Mouse (Mus musculus) myocyte (in vitro differentiated cells): ENCODE results near the gene Actc1. TPM values are rescaled to one million over a fixed set of nuclear protein-coding genes. Genes with fewer than 3 reads are reported as not detected.

Source experiments
- H3K27me3 ChIP-seq: one replicate; pipeline ENCODE4 v1.6.1; 2011; ENCODE audit not compliant: control insufficient read depth, insufficient read depth, insufficient read length
- H3K36me3 ChIP-seq: one replicate; pipeline ENCODE4 v1.6.1; 2011; ENCODE audit not compliant: control insufficient read depth, insufficient read depth
- H3K4me2 ChIP-seq: one replicate; pipeline ENCODE4 v1.6.1; 2011; ENCODE audit warnings: low read depth, control low read depth
- H3K4me3 ChIP-seq: one replicate; pipeline ENCODE4 v1.5.1; 2011; ENCODE audit warnings: mild to moderate bottlenecking, control low read depth, moderate library complexity
- H3K79me2 ChIP-seq: one replicate; pipeline ENCODE4 v1.6.1; 2011; ENCODE audit not compliant: control insufficient read depth, insufficient read depth
- H3ac ChIP-seq: one replicate; pipeline ENCODE4 v1.6.1; 2011; ENCODE audit not compliant: control insufficient read depth, insufficient read length
- CEBPB ChIP-seq: IDR thresholded peaks from 2 replicates; pipeline ENCODE4 v1.6.1; 2011; ENCODE audit warnings: mild to moderate bottlenecking, moderate library complexity; ENCODE audit not compliant: poor library complexity, insufficient read depth, severe bottlenecking
- E2F4 ChIP-seq: IDR thresholded peaks from one replicate; pipeline ENCODE4 v1.6.1; 2011; ENCODE audit warnings: mild to moderate bottlenecking, control low read depth, moderate library complexity; ENCODE audit not compliant: insufficient read depth
- MAX ChIP-seq: IDR thresholded peaks from one replicate; pipeline ENCODE4 v1.6.1; 2011; ENCODE audit warnings: low read depth, mild to moderate bottlenecking, control low read depth
- MYOD1 ChIP-seq, 3 experiments: IDR thresholded peaks; one replicate each; pipeline ENCODE4 v1.6.1; 2011; ENCODE audit warnings: control low read depth in 2 of 3, low read depth in 2 of 3, mild to moderate bottlenecking in 2 of 3, moderate library complexity in 1 of 3; ENCODE audit not compliant: insufficient read length in 2 of 3, control insufficient read depth in 1 of 3
- MYOG ChIP-seq, 3 experiments: IDR thresholded peaks; one replicate each; pipeline ENCODE4 v1.6.1; 2011; ENCODE audit warnings: control low read depth in 2 of 3, low read depth in 2 of 3, mild to moderate bottlenecking in 2 of 3; ENCODE audit not compliant: insufficient read length in 2 of 3, control insufficient read depth in 1 of 3, insufficient read depth in 1 of 3
- POLR2A ChIP-seq: IDR thresholded peaks from one replicate; pipeline ENCODE4 v1.6.1; 2011; ENCODE audit warnings: low read depth, mild to moderate bottlenecking, control low read depth, moderate library complexity; ENCODE audit not compliant: insufficient read length
- POLR2AphosphoS2 ChIP-seq: IDR thresholded peaks from one replicate; pipeline ENCODE4 v1.6.1; 2011; ENCODE audit warnings: low read depth, control low read depth; ENCODE audit not compliant: insufficient read length
- REST ChIP-seq: IDR thresholded peaks from one replicate; pipeline ENCODE4 v1.6.1; 2011; ENCODE audit warnings: mild to moderate bottlenecking, control low read depth, moderate library complexity; ENCODE audit not compliant: insufficient read depth, insufficient read length
- SRF ChIP-seq: IDR thresholded peaks from one replicate; pipeline ENCODE4 v1.6.1; 2011; ENCODE audit warnings: low read depth; ENCODE audit not compliant: control insufficient read depth, insufficient read length
- TCF12 ChIP-seq: IDR thresholded peaks from one replicate; pipeline ENCODE4 v1.6.1; 2011; ENCODE audit warnings: mild to moderate bottlenecking, control low read depth; ENCODE audit not compliant: poor library complexity, insufficient read depth, severe bottlenecking
- TCF3 ChIP-seq: IDR thresholded peaks from one replicate; pipeline ENCODE4 v1.6.1; 2011; ENCODE audit warnings: low read depth, control low read depth; ENCODE audit not compliant: insufficient read length
- USF1 ChIP-seq: IDR thresholded peaks from one replicate; pipeline ENCODE4 v1.6.1; 2011; ENCODE audit warnings: low read depth, mild to moderate bottlenecking, control low read depth, moderate library complexity
- polyA plus RNA-seq: library from polyadenylated mRNA; unstranded; fragments of >200 nt; fragmentation: generic; extraction: Trizol; gene quantifications from one replicate; pipeline ENCODE4 v1.2.1, GENCODE M21; 2012; ENCODE audit warnings: missing spikeins

The Actc1 gene
- polyA plus RNA-seq, 1 experiment: 2,846 TPM

GRCm38 (mm10) chr2:114019474-114020209, 33.7 kb downstream of the Actc1 start:
- Histone ChIP-seq H3K4me2 (no peak overlapping the region), H3ac (no peak overlapping the region), H3K27me3 (peaks cover 29% of the 10 kb centered on the region), H3K36me3 (no peaks in the 10 kb centered on the region), H3K4me3 (no peak overlapping the region), H3K79me2 (no peaks in the 10 kb centered on the region)
- no peak for TF ChIP-seq E2F4
- TF ChIP-seq MAX: no peak
- TF ChIP-seq CEBPB: no peak
- no peak for TF ChIP-seq REST

GRCm38 (mm10) chr2:114018136-114018535, 35.2 kb downstream of the Actc1 start:
- Histone ChIP-seq H3K36me3 (no peaks in the 10 kb centered on the region), H3K27me3 (peaks cover 32% of the 10 kb centered on the region), H3K4me2 (no peak overlapping the region), H3K4me3 (no peak overlapping the region), H3ac (no peak overlapping the region), H3K79me2 (no peaks in the 10 kb centered on the region)
- TF ChIP-seq TCF3 (no peak), TCF12 (no peak), MAX (no peak), MYOD1 (IDR thresholded peaks at IDR 0.05; ENCODE audit: control insufficient read depth in 1 of 3, insufficient read length in 2 of 3, low read depth in 2 of 3) (no peak), CEBPB (no peak), POLR2A (no peak), POLR2AphosphoS2 (no peak), E2F4 (no peak), REST (no peak), MYOG (IDR thresholded peaks at IDR 0.05; ENCODE audit: control insufficient read depth in 1 of 3, insufficient read depth in 1 of 3, insufficient read length in 2 of 3, low read depth in 2 of 3) (no peak), USF1 (no peak)

- Histone ChIP-seq H3K4me3 (no peak overlapping the region), H3K79me2 (no peaks in the 10 kb centered on the region), H3ac (no peak overlapping the region), H3K4me2 (no peak overlapping the region), H3K27me3 (peaks cover 36% of the 10 kb centered on the region), H3K36me3 (no peaks in the 10 kb centered on the region)
- no peak for TF ChIP-seq TCF12
- no peak for TF ChIP-seq POLR2AphosphoS2
- TF ChIP-seq CEBPB: no peak
- no peak for TF ChIP-seq MYOD1 (IDR thresholded peaks at IDR 0.05; ENCODE audit: control insufficient read depth in 1 of 3, insufficient read length in 2 of 3, low read depth in 2 of 3)
- no peak for TF ChIP-seq REST
- no peak for TF ChIP-seq USF1
- TF ChIP-seq SRF: no peak
- no peak for TF ChIP-seq POLR2A
- TF ChIP-seq TCF3: no peak
- no peak for TF ChIP-seq MYOG (IDR thresholded peaks at IDR 0.05; ENCODE audit: control insufficient read depth in 1 of 3, insufficient read depth in 1 of 3, insufficient read length in 2 of 3, low read depth in 2 of 3)
- no peak for TF ChIP-seq E2F4
- TF ChIP-seq MAX: no peak
These were observed 38.5 kb downstream of the Actc1 start for GRCm38 (mm10) chr2:114014839-114015238.

GRCm38 (mm10) chr2:114013846-114014245, 39.5 kb downstream of the Actc1 start:
- Histone ChIP-seq H3K4me2 (no peak overlapping the region), H3K27me3 (peaks cover 36% of the 10 kb centered on the region), H3ac (no peak overlapping the region), H3K79me2 (no peaks in the 10 kb centered on the region), H3K36me3 (no peaks in the 10 kb centered on the region), H3K4me3 (no peak overlapping the region)
- TF ChIP-seq TCF3: no peak
- TF ChIP-seq USF1: no peak
- no peak for TF ChIP-seq REST
- TF ChIP-seq MYOG (IDR thresholded peaks at IDR 0.05; ENCODE audit: control insufficient read depth in 1 of 3, insufficient read depth in 1 of 3, insufficient read length in 2 of 3, low read depth in 2 of 3): no peak
- no peak for TF ChIP-seq E2F4

- TF ChIP-seq E2F4: no peak
- TF ChIP-seq REST: peak; percentile 55
These were observed 40.0 kb downstream of the Actc1 start, which contains the start of gene Gjd2 for GRCm38 (mm10) chr2:114013295-114013771. TSS of gene Gjd2 (minus strand) at chr2:114013619.

More at GRCm38 (mm10) chr2:114013295-114013771, 40.0 kb downstream of the Actc1 start, which contains the start of gene Gjd2:
- no peak within 1 kb of the TSS for H3K4me3 ChIP-seq
- peaks cover 36% of the 10 kb centered on the region for H3K27me3 ChIP-seq
- no peaks in the 10 kb centered on the region for H3K79me2 ChIP-seq
- H3K4me2 ChIP-seq: no peak within 1 kb of the TSS
- no peaks in the 10 kb centered on the region for H3K36me3 ChIP-seq
- no peak within 1 kb of the TSS for H3ac ChIP-seq
